Mouse (Mus musculus): ENCODE results near the gene Fam107b. TPM values are rescaled to one million over a fixed set of nuclear protein-coding genes. Genes with fewer than 3 reads are reported as not detected.
"Not testable (repeated sequence)": the region's sequence is repeated elsewhere in the genome, so short reads cannot be mapped to it uniquely, and the experiment has no call there.

Gene Fam107b
- polyA plus RNA-seq, 1 experiment from 2014 or later, result 51.8 TPM

GRCm38 (mm10) chr2:3708621-3709020 is 138.3 kb downstream of the Fam107b start:
- H3K36me3 ChIP-seq, result no peaks in the 10 kb centered on the region
- no peaks in the 10 kb centered on the region for H3K4me1 ChIP-seq
- H3K9ac ChIP-seq, result no peak overlapping the region
- 91% methylated on average over 4 of the region's 4 CpGs for WGBS
- no peak for ATAC-seq (ENCODE audit: low FRiP score, low read depth)
- H3K9me3 ChIP-seq, result no peaks in the 10 kb centered on the region
- no peak overlapping the region for H3K4me2 ChIP-seq (replicated peaks)
- no peaks in the 10 kb centered on the region for H3K27me3 ChIP-seq (replicated peaks)
- H3K27ac ChIP-seq, result no peak overlapping the region
- no peak overlapping the region for H3K4me3 ChIP-seq

- H3K4me3 ChIP-seq, result no peak overlapping the region
- H3K27ac ChIP-seq, result no peak overlapping the region
- H3K4me2 ChIP-seq (replicated peaks), result no peak overlapping the region
- H3K36me3 ChIP-seq, result no peaks in the 10 kb centered on the region
- WGBS, result 89% methylated on average over 2 of the region's 2 CpGs
- no peaks in the 10 kb centered on the region for H3K27me3 ChIP-seq (replicated peaks)
- no peak overlapping the region for H3K9ac ChIP-seq
- no peaks in the 10 kb centered on the region for H3K9me3 ChIP-seq
- H3K4me1 ChIP-seq, result peaks cover 6% of the 10 kb centered on the region; the same call in 1 of the 2 replicates
- no peak for ATAC-seq (ENCODE audit: low FRiP score, low read depth)
Measured at GRCm38 (mm10) chr2:3709882-3710281, 139.6 kb downstream of the Fam107b start.

- ATAC-seq (ENCODE audit: low FRiP score, low read depth), result no peak
- Histone ChIP-seq H3K36me3 (no peaks in the 10 kb centered on the region), H3K9ac (no peak overlapping the region), H3K27me3 (replicated peaks) (no peaks in the 10 kb centered on the region), H3K4me2 (replicated peaks) (no peak overlapping the region), H3K4me3 (no peak overlapping the region), H3K4me1 (peaks cover 11% of the 10 kb centered on the region), H3K9me3 (no peaks in the 10 kb centered on the region), H3K27ac (no peak overlapping the region)
- WGBS, result 87% methylated on average over 3 of the region's 3 CpGs
Measured at GRCm38 (mm10) chr2:3710521-3710920, 140.2 kb downstream of the Fam107b start.

GRCm38 (mm10) chr2:3712369-3713042 is 142.2 kb downstream of the Fam107b start:
- H3K27me3 ChIP-seq (replicated peaks), result no peaks in the 10 kb centered on the region
- no peak overlapping the region for H3K27ac ChIP-seq
- 70% methylated on average over 3 of the region's 3 CpGs for WGBS
- ATAC-seq (ENCODE audit: low FRiP score, low read depth), result no peak
- H3K9ac ChIP-seq, result no peak overlapping the region
- peak overlapping the region; percentile 79; the same call in 1 of the 2 replicates for H3K4me2 ChIP-seq (replicated peaks)
- H3K4me1 ChIP-seq, result peaks cover 14% of the 10 kb centered on the region
- no peak overlapping the region for H3K4me3 ChIP-seq
- no peaks in the 10 kb centered on the region for H3K36me3 ChIP-seq
- H3K9me3 ChIP-seq, result no peaks in the 10 kb centered on the region

- Histone ChIP-seq H3K27ac (peak overlapping the region; percentile 66; the same call in 1 of the 2 replicates), H3K36me3 (no peaks in the 10 kb centered on the region), H3K9ac (peak overlapping the region; percentile 84), H3K9me3 (no peaks in the 10 kb centered on the region), H3K4me3 (peak overlapping the region; percentile 77), H3K4me2 (replicated peaks) (peak overlapping the region; percentile 79), H3K27me3 (replicated peaks) (no peaks in the 10 kb centered on the region), H3K4me1 (peaks cover 14% of the 10 kb centered on the region)
- under 1% methylated on average over 41 of the region's 41 CpGs for WGBS
- peak; percentile 93 for ATAC-seq (ENCODE audit: low FRiP score, low read depth)
Measured at GRCm38 (mm10) chr2:3713212-3713681, 143.0 kb downstream of the Fam107b start.

- Histone ChIP-seq H3K27me3 (replicated peaks) (no peaks in the 10 kb centered on the region), H3K9ac (peak overlapping the region; percentile 84), H3K36me3 (no peaks in the 10 kb centered on the region), H3K4me3 (peak overlapping the region; percentile 77), H3K9me3 (no peaks in the 10 kb centered on the region), H3K4me1 (peaks cover 14% of the 10 kb centered on the region), H3K4me2 (replicated peaks) (peak overlapping the region; percentile 79), H3K27ac (peak overlapping the region; percentile 66; the same call in 1 of the 2 replicates)
- peak; percentile 81 for ATAC-seq (ENCODE audit: low FRiP score, low read depth)
- 1% methylated on average over 38 of the region's 38 CpGs for WGBS
Measured at GRCm38 (mm10) chr2:3713682-3714361, 143.5 kb downstream of the Fam107b start.

- peak overlapping the region; percentile 77 for H3K4me3 ChIP-seq
- no peak for ATAC-seq (ENCODE audit: low FRiP score, low read depth)
- H3K9me3 ChIP-seq, result no peaks in the 10 kb centered on the region
- H3K4me1 ChIP-seq, result peaks cover 14% of the 10 kb centered on the region
- peak overlapping the region; percentile 79 for H3K4me2 ChIP-seq (replicated peaks)
- H3K9ac ChIP-seq, result peak overlapping the region; percentile 84
- H3K36me3 ChIP-seq, result no peaks in the 10 kb centered on the region
- 59% methylated on average over 1 of the region's 1 CpGs for WGBS
- no peak overlapping the region for H3K27ac ChIP-seq
- no peaks in the 10 kb centered on the region for H3K27me3 ChIP-seq (replicated peaks)
Measured at GRCm38 (mm10) chr2:3714511-3714910, 144.2 kb downstream of the Fam107b start.

GRCm38 (mm10) chr2:3715424-3715823 is 145.1 kb downstream of the Fam107b start:
- H3K9me3 ChIP-seq, result no peaks in the 10 kb centered on the region
- no peaks in the 10 kb centered on the region for H3K36me3 ChIP-seq
- H3K9ac ChIP-seq, result no peak overlapping the region
- no peak overlapping the region for H3K4me3 ChIP-seq
- ATAC-seq (ENCODE audit: low FRiP score, low read depth), result no peak
- H3K4me1 ChIP-seq, result peaks cover 14% of the 10 kb centered on the region
- peak overlapping the region; percentile 79 for H3K4me2 ChIP-seq (replicated peaks)
- WGBS, result 70% methylated on average over 3 of the region's 3 CpGs
- no peak overlapping the region for H3K27ac ChIP-seq
- no peaks in the 10 kb centered on the region for H3K27me3 ChIP-seq (replicated peaks)

GRCm38 (mm10) chr2:3717268-3717667 is 147.0 kb downstream of the Fam107b start:
- Histone ChIP-seq H3K27ac (no peak overlapping the region), H3K27me3 (replicated peaks) (no peaks in the 10 kb centered on the region), H3K9ac (no peak overlapping the region), H3K4me1 (peaks cover 14% of the 10 kb centered on the region), H3K9me3 (no peaks in the 10 kb centered on the region), H3K36me3 (no peaks in the 10 kb centered on the region), H3K4me3 (no peak overlapping the region), H3K4me2 (replicated peaks) (no peak overlapping the region)
- 78% methylated on average over 5 of the region's 5 CpGs for WGBS
- no peak for ATAC-seq (ENCODE audit: low FRiP score, low read depth)

- no peak overlapping the region for H3K4me3 ChIP-seq
- H3K9ac ChIP-seq, result no peak overlapping the region
- peaks cover 14% of the 10 kb centered on the region for H3K4me1 ChIP-seq
- no peaks in the 10 kb centered on the region for H3K36me3 ChIP-seq
- ATAC-seq (ENCODE audit: low FRiP score, low read depth), result no peak
- H3K4me2 ChIP-seq (replicated peaks), result no peak overlapping the region
- no peak overlapping the region for H3K27ac ChIP-seq
- H3K9me3 ChIP-seq, result no peaks in the 10 kb centered on the region
- H3K27me3 ChIP-seq (replicated peaks), result no peaks in the 10 kb centered on the region
- 80% methylated on average over 4 of the region's 4 CpGs for whole genome bisulfite sequencing
Measured at GRCm38 (mm10) chr2:3717847-3718246, 147.6 kb downstream of the Fam107b start.

- not testable (repeated sequence) for H3K9me3 ChIP-seq; H3K27me3 ChIP-seq (replicated peaks); H3K4me2 ChIP-seq (replicated peaks); ATAC-seq (ENCODE audit: low FRiP score, low read depth); H3K4me1 ChIP-seq; H3K27ac ChIP-seq; H3K9ac ChIP-seq; H3K36me3 ChIP-seq; H3K4me3 ChIP-seq
- 85% methylated on average over 5 of the region's 5 CpGs for WGBS
Measured at GRCm38 (mm10) chr2:3719436-3720121, 149.3 kb downstream of the Fam107b start.

- ATAC-seq (ENCODE audit: low FRiP score, low read depth), result no peak
- Histone ChIP-seq H3K27me3 (replicated peaks) (no peaks in the 10 kb centered on the region), H3K36me3 (no peaks in the 10 kb centered on the region), H3K9ac (no peak overlapping the region), H3K9me3 (no peaks in the 10 kb centered on the region), H3K4me3 (no peak overlapping the region), H3K27ac (no peak overlapping the region), H3K4me2 (replicated peaks) (no peak overlapping the region), H3K4me1 (no peaks in the 10 kb centered on the region)
- WGBS, result 94% methylated on average over 5 of the region's 5 CpGs
Measured at GRCm38 (mm10) chr2:3721107-3721506, 150.8 kb downstream of the Fam107b start.

All from neural tube, embryonic 12.5 days (tissue).